Mouse (Mus musculus): ENCODE measurements at regions not wholly inside any gene's neighbourhood (a gene's known extent, or its start where the extent isn't known, plus 50 kb on each side); places are given as distances from the start of the nearest gene placed in this dataset.

DNA sequence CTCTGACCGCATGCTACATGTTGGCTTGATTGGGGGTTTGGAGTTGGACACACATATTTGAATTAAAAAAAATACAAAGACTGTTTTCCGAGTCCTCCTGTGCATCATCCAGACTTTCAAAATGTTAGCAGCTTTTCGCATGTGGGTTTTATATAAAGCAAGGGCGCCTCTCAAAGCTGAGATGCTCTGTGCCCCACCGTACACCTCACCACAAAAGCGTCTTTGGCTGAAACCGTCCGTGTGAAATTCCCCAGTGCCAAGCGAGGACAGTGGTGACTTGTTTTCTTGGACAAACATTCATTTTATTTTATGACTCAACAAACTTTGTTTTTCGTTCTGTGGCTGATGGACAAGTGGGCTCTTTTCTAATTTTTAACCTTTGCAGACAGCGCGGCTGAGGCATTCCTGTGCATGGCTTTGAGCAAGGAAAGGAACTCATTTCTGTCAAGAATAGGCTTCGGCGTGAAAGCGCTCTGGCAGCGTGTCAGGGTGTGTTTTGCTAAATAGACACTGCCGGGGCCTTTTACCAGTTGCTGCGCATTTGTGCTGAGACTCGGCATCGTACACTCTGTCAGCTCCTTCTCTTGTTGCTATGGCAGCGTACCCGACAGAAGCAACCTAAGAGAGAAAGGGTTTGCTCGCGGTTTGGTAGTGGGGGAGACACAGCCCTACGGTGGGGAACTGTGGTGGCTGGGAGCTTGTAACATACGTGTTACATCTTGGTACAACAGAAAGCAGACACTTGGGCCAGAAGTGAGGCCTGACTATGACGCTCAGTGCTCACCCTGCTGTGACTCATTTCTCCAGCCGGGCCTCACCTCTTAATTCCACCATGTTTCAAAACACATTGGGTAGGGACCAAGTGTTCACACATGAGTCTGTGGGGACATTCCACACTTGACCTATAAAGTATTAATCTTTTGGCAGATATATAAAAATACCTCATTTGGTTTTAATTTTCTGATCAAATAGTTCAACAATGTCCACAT is 123.6 kb downstream of the Qrsl1 start:
- TF ChIP-seq POLR2A (IDR thresholded peaks at IDR 0.05; ENCODE audit: extremely low read depth, insufficient read depth, low read length) (no peak), CTCF (IDR thresholded peaks at IDR 0.05; ENCODE audit: low read depth, low read length) (no peak)
